ENCODE assay signal across 8 mouse cellular contexts in the genomic region with DNA sequence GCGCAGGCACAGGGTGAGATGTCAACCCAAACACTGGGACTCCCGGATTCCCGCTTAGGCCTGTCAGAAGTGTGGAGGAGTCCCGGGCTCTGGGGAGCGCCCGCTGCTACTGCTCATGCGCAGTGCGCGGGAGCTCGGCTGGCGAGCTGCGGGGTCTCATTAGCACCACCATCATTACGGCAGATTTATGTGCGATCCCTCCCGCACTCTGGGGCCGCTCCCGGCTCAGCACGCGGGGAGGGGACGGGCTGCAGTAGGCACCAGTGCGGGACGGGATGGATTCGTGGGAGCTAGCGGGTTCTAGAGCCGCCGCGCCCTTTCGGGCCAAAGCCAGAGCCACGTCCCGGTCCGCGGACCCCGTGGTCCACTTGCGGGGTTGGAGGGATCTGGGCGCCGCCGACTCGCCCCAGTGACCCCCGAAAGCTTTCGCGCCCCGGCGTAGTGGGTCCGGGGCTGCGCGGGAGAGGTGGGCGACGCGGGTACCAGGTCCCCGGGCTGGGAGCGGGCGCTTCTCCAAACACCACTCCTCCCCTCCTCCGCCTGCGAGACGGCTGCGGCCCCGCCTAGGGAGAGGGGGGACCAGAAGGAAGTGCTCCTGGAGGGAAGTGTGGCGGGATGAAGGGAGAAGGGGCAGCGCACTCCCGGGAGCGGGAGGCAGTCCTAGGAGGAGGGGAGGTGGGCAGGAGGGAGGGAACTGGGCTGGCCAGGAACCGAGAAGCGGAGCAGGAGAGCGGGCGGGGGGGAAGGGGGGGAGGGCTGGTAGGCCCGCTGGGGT. TPM values are rescaled to one million over a fixed set of nuclear protein-coding genes. Genes with fewer than 3 reads are reported as not detected.
A peak's percentile ranks its signal among the peaks of the same experiment; 100 is the strongest.
DNase-seq lines count a peak whose midpoint lies in the region; ATAC-seq and TF ChIP-seq lines count a peak whose summit lies in the region.

No protein-coding gene starts in this region.

- peak overlapping the region; percentile 64 for H3K4me3 ChIP-seq in embryonic facial prominence, embryonic 12.5 days
- peak overlapping the region; percentile 70 to 82 for H3K4me3 ChIP-seq in heart, embryonic 14.5 days (ENCODE audit: control insufficient read depth in 1 of 2, insufficient read depth in 1 of 2, low read depth in 1 of 2, low read length in 2 of 2)
- peak overlapping the region; percentile 70 for H3K4me3 ChIP-seq in layer of hippocampus, adult 2 months
- H3K4me3 ChIP-seq in lung, embryonic 16.5 days (ENCODE audit: low read length), result peak overlapping the region; percentile 71

- peak; percentile 79 for ATAC-seq in embryonic facial prominence, embryonic 12.5 days (ENCODE audit: insufficient number of reproducible peaks, insufficient read depth, low FRiP score, low TSS enrichment)
- ATAC-seq in heart, embryonic 14.5 days (ENCODE audit: insufficient number of reproducible peaks, insufficient read depth, low FRiP score, low read depth), result peak; percentile 61
- peak; percentile 94 for ATAC-seq in lung, embryonic 16.5 days (ENCODE audit: low read depth)

- peak; percentile 34 for DNase-seq in thymus, postnatal 4 days
- DNase-seq in thymus, postnatal 0 days (ENCODE audit: low spot score), result no peak
- peak; percentile 42 to 46 for DNase-seq in layer of hippocampus, adult 2 months (ENCODE audit: low spot score in 2 of 2)
- DNase-seq in retina, embryonic 14.5 days (ENCODE audit: low spot score), result peak; percentile 82
- DNase-seq in natural killer cell, adult 2 months (ENCODE audit: low spot score in 2 of 2), result no peak

- H3K9ac ChIP-seq in embryonic facial prominence, embryonic 12.5 days, result peak overlapping the region; percentile 73
- peak overlapping the region; percentile 73 for H3K9ac ChIP-seq in heart, embryonic 14.5 days (ENCODE audit: low read length)
- peak overlapping the region; percentile 83 for H3K9ac ChIP-seq in lung, embryonic 16.5 days (ENCODE audit: low read length)

- WGBS in embryonic facial prominence, embryonic 12.5 days, result under 1% methylated on average over 57 of the region's 66 CpGs
- under 1% methylated on average over 56 of the region's 66 CpGs for WGBS in heart, embryonic 14.5 days
- WGBS in lung, embryonic 16.5 days, result under 1% methylated on average over 52 of the region's 66 CpGs

- H3K9me3 ChIP-seq in embryonic facial prominence, embryonic 12.5 days, result no peaks in the 10 kb centered on the region
- peaks cover 2% of the 10 kb centered on the region; the same call in 1 of the 2 replicates for H3K9me3 ChIP-seq in heart, embryonic 14.5 days (ENCODE audit: control insufficient read depth, low read length)
- H3K9me3 ChIP-seq in lung, embryonic 16.5 days (ENCODE audit: control insufficient read depth, low read length), result 0 out of 2 replicates have a peak, but pooled peaks cover 3% of the 10 kb centered on the region

- H3K4me2 ChIP-seq in embryonic facial prominence, embryonic 12.5 days (replicated peaks), result peak overlapping the region; percentile 85
- H3K4me2 ChIP-seq in heart, embryonic 14.5 days (ENCODE audit: low read length), result peak overlapping the region; percentile 95
- peak overlapping the region; percentile 97 for H3K4me2 ChIP-seq in lung, embryonic 16.5 days (ENCODE audit: low read depth, low read length)

- H3K4me1 ChIP-seq in embryonic facial prominence, embryonic 12.5 days, result peaks cover 18% of the 10 kb centered on the region
- peaks cover 10 to 13% of the 10 kb centered on the region in 2 experiments; a peak in 2 of 4 replicates for H3K4me1 ChIP-seq in heart, embryonic 14.5 days (ENCODE audit: control insufficient read depth in 2 of 2, insufficient read depth in 2 of 2, low read length in 2 of 2)
- H3K4me1 ChIP-seq in lung, embryonic 16.5 days (replicated peaks; ENCODE audit: control insufficient read depth, insufficient read depth, low read length), result peaks cover 17% of the 10 kb centered on the region

- peak overlapping the region; percentile 78 for H3K27ac ChIP-seq in embryonic facial prominence, embryonic 12.5 days
- H3K27ac ChIP-seq in heart, embryonic 14.5 days (replicated peaks in 1 of 2; ENCODE audit: control insufficient read depth in 1 of 2, insufficient read depth in 1 of 2, low read depth in 2 of 2, low read length in 2 of 2), result peak overlapping the region in 1 of 2 experiments; percentile 24; a peak in 1 of 4 replicates
- H3K27ac ChIP-seq in layer of hippocampus, adult 2 months, result peak overlapping the region; percentile 92
- H3K27ac ChIP-seq in lung, embryonic 16.5 days (ENCODE audit: low read length), result peak overlapping the region; percentile 75

- no peaks in the 10 kb centered on the region for H3K36me3 ChIP-seq in embryonic facial prominence, embryonic 12.5 days
- H3K36me3 ChIP-seq in heart, embryonic 14.5 days (ENCODE audit: control insufficient read depth, insufficient read depth, low read length), result no peaks in the 10 kb centered on the region
- H3K36me3 ChIP-seq in lung, embryonic 16.5 days (ENCODE audit: control insufficient read depth, insufficient read depth, low read length), result no peaks in the 10 kb centered on the region

- no peak for TF ChIP-seq CTCF in layer of hippocampus, adult 2 months (conservative IDR thresholded peaks at IDR 0.05)

- H3K27me3 ChIP-seq in embryonic facial prominence, embryonic 12.5 days, result peaks cover 23% of the 10 kb centered on the region
- H3K27me3 ChIP-seq in heart, embryonic 14.5 days (ENCODE audit: control insufficient read depth, insufficient read depth, low read length), result peaks cover 10% of the 10 kb centered on the region
- peaks cover 9% of the 10 kb centered on the region for H3K27me3 ChIP-seq in lung, embryonic 16.5 days (ENCODE audit: control insufficient read depth, insufficient read depth, low read depth, low read length)

RNA-seq across cellular contexts. Expression of gene Adgrl1, which starts 24.8 kb away (rescaled TPM):
- 7.8 and 14.3 TPM in 2 replicates for polyA plus RNA-seq in thymus, postnatal 0 days (2015; fragmentation: Nextera tagmentation; extraction: Ambion mirVana)
- polyA plus RNA-seq in embryonic facial prominence, embryonic 12.5 days (2016; fragmentation: Nextera tagmentation; extraction: Ambion mirVana), result 36.7 TPM in 2 replicates
- polyA plus RNA-seq in heart, embryonic 14.5 days (2014; fragmentation: Nextera tagmentation; extraction: Ambion mirVana), result 10.4 and 13.0 TPM in 2 replicates
- total RNA-seq in layer of hippocampus, adult 2 months (2021), result 100 to 1,000 TPM; 328 to 329 TPM
- 14.8 and 16.1 TPM in 2 replicates for polyA plus RNA-seq in lung, embryonic 16.5 days (2015; fragmentation: Nextera tagmentation; extraction: Ambion mirVana)

Comparison
In these comparisons a context has a peak if more than half of its experiments do, and no peak if none do; other contexts are left out.
1. DNase-seq: peak in thymus, postnatal 4 days (single experiment), layer of hippocampus, adult 2 months (2 of 2) and retina, embryonic 14.5 days (single experiment); none in thymus, postnatal 0 days (single experiment) and natural killer cell, adult 2 months (0 of 2).
2. Peak in every context shown above with its lines, with median percentiles within 50 percentile points of each other: ATAC-seq, H3K4me2 ChIP-seq, H3K4me3 ChIP-seq and H3K9ac ChIP-seq.